Mouse (Mus musculus): ENCODE data around the gene Taco1. TPM values are rescaled to one million over a fixed set of nuclear protein-coding genes. Genes with fewer than 3 reads are reported as not detected.
A peak's percentile ranks its signal among the peaks of the same experiment; 100 is the strongest.

Taco1 gene
- polyA plus RNA-seq, 1 experiment from 2014 or later: 10.4 TPM

DNA sequence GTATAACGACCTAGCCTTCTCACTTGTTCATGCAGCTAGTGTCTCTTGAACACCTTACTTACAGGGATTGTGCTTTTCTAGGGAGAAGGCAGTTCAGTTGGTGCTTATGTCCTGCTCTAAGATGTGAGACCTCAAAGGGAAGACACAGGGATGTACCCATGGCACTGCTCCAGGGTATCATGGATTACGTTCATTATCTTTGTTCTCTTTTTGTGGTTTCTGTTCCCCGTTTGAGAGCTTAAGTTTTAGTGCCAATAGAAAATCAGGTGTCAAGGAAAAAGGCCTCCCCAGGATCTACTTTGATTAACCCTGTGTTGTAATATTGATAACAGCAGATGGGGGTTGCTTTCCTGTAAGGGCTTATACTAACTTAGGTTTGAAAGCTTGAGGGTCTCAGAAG, 7.9 kb downstream of the Taco1 start:
- Histone ChIP-seq H3K4me1 (replicated peaks) (no peaks in the 10 kb centered on the region), H3K27me3 (ENCODE audit: insufficient read depth, poor library complexity, severe bottlenecking) (no peaks in the 10 kb centered on the region)
- 91% methylated on average over 3 of the region's 3 CpGs for WGBS

DNA sequence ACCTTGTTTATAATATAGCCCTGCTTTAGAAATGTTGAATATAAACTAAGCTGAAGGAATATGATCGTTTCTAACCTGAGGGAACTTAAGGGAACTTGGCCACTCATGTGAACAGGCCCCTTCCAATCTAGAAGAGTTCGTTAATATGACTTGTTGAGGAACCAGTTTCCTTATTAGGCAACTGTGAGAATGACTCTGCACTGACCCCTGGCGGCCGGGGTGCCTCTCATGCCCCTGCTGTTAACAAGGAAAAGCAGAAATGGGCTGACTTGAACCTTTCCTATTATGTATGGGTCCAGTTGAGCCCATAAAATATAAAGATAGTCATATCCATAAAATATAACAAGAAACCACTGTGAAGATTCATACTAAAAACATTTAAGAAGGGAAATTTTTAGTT, 10.5 kb downstream of the Taco1 start:
- no peaks in the 10 kb centered on the region for H3K4me1 ChIP-seq (replicated peaks)
- no peaks in the 10 kb centered on the region for H3K9me3 ChIP-seq
- 8% methylated on average over 4 of the region's 4 CpGs for WGBS
- peak; percentile 76 for DNase-seq (ENCODE audit: low spot score)
- peaks cover 21% of the 10 kb centered on the region for H3K36me3 ChIP-seq
- no peak overlapping the region for H3K4me3 ChIP-seq
- H3K27me3 ChIP-seq (ENCODE audit: insufficient read depth, poor library complexity, severe bottlenecking): no peaks in the 10 kb centered on the region
- H3K27ac ChIP-seq: no peak overlapping the region

More for the DNA sequence above, 7.9 kb downstream of the Taco1 start:
- Histone ChIP-seq H3K36me3 (peaks cover 27% of the 10 kb centered on the region), H3K27ac (no peak overlapping the region), H3K9me3 (no peaks in the 10 kb centered on the region), H3K4me3 (no peak overlapping the region)
- no peak for DNase-seq (ENCODE audit: low spot score)

GRCm38 (mm10) chr11:106083708-106084701, 18.1 kb downstream of the Taco1 start, which contains the start of gene Map3k3:
TSS of gene Map3k3 (plus strand) at chr11:106084613.
- under 1% methylated on average over 69 of the region's 69 CpGs for WGBS
- Histone ChIP-seq H3K27ac (peak within 1 kb of the TSS; percentile 97), H3K4me1 (replicated peaks) (peaks cover 27% of the 10 kb centered on the region), H3K4me3 (peak within 1 kb of the TSS; percentile 88), H3K36me3 (no peaks in the 10 kb centered on the region), H3K9me3 (no peaks in the 10 kb centered on the region), H3K27me3 (ENCODE audit: insufficient read depth, poor library complexity, severe bottlenecking) (no peaks in the 10 kb centered on the region)
- peak; percentile 99 for DNase-seq (ENCODE audit: low spot score)

- H3K27me3 ChIP-seq (ENCODE audit: insufficient read depth, poor library complexity, severe bottlenecking): no peaks in the 10 kb centered on the region
- H3K27ac ChIP-seq: peak overlapping the region; percentile 97
- WGBS: under 1% methylated on average over 58 of the region's 61 CpGs
- H3K9me3 ChIP-seq: no peaks in the 10 kb centered on the region
- peaks cover 27% of the 10 kb centered on the region for H3K4me1 ChIP-seq (replicated peaks)
- peak overlapping the region; percentile 88 for H3K4me3 ChIP-seq
- DNase-seq (ENCODE audit: low spot score): peak; percentile 84
- no peaks in the 10 kb centered on the region for H3K36me3 ChIP-seq
These were observed 19.2 kb downstream of the Taco1 start for GRCm38 (mm10) chr11:106084911-106085561.

DNA sequence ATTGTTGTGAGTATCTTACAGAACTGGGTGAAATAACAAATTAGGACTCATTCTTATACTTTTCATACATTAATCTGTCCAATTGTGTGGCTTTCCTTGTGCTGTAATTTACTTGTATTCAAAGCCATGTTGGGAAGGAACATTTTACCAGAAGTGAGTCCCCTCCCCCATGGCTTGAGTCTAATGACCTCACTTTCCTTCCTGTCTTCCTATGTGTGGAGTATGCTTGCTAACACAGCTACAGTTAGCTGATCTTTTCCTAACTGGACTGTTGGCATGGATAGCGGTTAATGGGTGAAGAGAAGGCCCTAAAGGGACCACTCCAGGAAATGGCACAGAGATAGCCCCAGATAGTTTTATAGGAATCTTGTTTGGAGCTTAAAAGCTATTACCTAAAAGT, 32.4 kb downstream of the Taco1 start:
- H3K27ac ChIP-seq: no peak overlapping the region
- no peak overlapping the region for H3K4me3 ChIP-seq
- DNase-seq (ENCODE audit: low spot score): no peak
- no peaks in the 10 kb centered on the region for H3K27me3 ChIP-seq (ENCODE audit: insufficient read depth, poor library complexity, severe bottlenecking)
- no peaks in the 10 kb centered on the region for H3K4me1 ChIP-seq (replicated peaks)
- 92% methylated on average over 1 of the region's 1 CpGs for WGBS
- H3K36me3 ChIP-seq: peaks cover 43% of the 10 kb centered on the region
- H3K9me3 ChIP-seq: no peaks in the 10 kb centered on the region

GRCm38 (mm10) chr11:106102866-106103265, 37.0 kb downstream of the Taco1 start:
- H3K36me3 ChIP-seq: peaks cover 38% of the 10 kb centered on the region
- H3K27me3 ChIP-seq (ENCODE audit: insufficient read depth, poor library complexity, severe bottlenecking): no peaks in the 10 kb centered on the region
- no peaks in the 10 kb centered on the region for H3K4me1 ChIP-seq (replicated peaks)
- no peak for DNase-seq (ENCODE audit: low spot score)
- H3K4me3 ChIP-seq: no peak overlapping the region
- no peak overlapping the region for H3K27ac ChIP-seq
- 96% methylated on average over 3 of the region's 3 CpGs for WGBS
- no peaks in the 10 kb centered on the region for H3K9me3 ChIP-seq

DNA sequence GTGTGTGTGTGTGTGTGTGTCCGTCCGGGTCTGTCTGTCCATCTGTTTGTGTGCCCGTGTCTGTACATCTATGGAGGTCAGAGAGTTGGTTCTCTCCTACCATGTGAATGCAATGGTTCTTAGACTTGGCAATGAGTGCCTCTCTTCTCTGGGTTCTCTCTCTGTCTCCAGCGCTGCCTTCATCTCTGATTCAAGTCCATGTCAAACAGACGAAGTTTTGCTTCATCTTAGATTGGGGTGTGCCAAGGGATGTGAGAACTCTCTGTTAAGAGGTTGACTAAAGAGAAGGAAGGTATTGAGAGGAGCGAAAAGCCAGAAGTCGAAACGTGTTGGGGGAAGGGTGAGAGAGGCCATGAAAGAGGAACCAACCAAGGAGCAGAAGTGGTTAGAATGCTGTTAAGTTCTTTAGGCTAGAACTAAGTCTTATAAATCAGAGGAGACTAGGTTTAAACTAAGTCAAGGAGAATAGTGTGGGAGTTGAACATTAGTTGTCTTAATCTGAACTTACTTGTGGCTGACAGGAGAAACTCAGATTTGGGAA, 40.3 kb downstream of the Taco1 start:
- 84% methylated on average over 8 of the region's 8 CpGs for WGBS
- peaks cover 20% of the 10 kb centered on the region for H3K36me3 ChIP-seq

DNA sequence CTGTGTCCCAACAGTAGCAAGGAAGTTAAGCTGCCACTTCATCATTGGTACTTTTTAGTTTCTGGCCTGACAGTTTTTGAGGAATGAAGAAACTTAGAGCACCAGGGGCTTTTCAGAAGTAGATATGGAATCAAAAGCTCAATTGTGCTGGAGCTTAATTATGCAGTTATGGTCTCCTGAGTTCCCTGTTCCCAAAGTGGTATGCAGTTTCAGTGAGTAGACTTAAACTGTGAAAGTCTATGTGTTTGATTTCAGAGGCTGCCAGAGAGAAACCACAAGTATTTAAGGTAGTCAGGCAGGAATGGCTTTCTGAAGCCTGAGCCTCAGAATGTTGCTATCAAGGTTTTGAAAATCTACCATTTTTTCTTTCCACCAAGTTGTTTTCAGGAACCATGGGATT, 45.8 kb downstream of the Taco1 start:
- Histone ChIP-seq H3K36me3 (peaks cover 54% of the 10 kb centered on the region), H3K9me3 (no peaks in the 10 kb centered on the region)
- DNase-seq (ENCODE audit: low spot score): no peak

More for the DNA sequence above, 40.3 kb downstream of the Taco1 start:
- Histone ChIP-seq H3K4me1 (replicated peaks) (no peaks in the 10 kb centered on the region), H3K27ac (no peak overlapping the region), H3K4me3 (no peak overlapping the region), H3K27me3 (ENCODE audit: insufficient read depth, poor library complexity, severe bottlenecking) (no peaks in the 10 kb centered on the region), H3K9me3 (no peaks in the 10 kb centered on the region)
- no peak for DNase-seq (ENCODE audit: low spot score)

GRCm38 (mm10) chr11:106122221-106122620, 56.4 kb downstream of the Taco1 start:
- Histone ChIP-seq H3K36me3 (peaks cover 92% of the 10 kb centered on the region), H3K9me3 (no peaks in the 10 kb centered on the region), H3K4me3 (no peak overlapping the region), H3K4me1 (replicated peaks) (no peaks in the 10 kb centered on the region), H3K27ac (no peak overlapping the region), H3K27me3 (ENCODE audit: insufficient read depth, poor library complexity, severe bottlenecking) (no peaks in the 10 kb centered on the region)
- no peak for DNase-seq (ENCODE audit: low spot score)
- WGBS: 92% methylated on average over 5 of the region's 5 CpGs

More for the DNA sequence above, 45.8 kb downstream of the Taco1 start:
- no peaks in the 10 kb centered on the region for H3K27me3 ChIP-seq (ENCODE audit: insufficient read depth, poor library complexity, severe bottlenecking)
- no peak overlapping the region for H3K27ac ChIP-seq
- no peaks in the 10 kb centered on the region for H3K4me1 ChIP-seq (replicated peaks)
- H3K4me3 ChIP-seq: no peak overlapping the region

GRCm38 (mm10) chr11:106122736-106123135, 56.9 kb downstream of the Taco1 start:
- 87% methylated on average over 3 of the region's 3 CpGs for WGBS
- H3K4me3 ChIP-seq: no peak overlapping the region
- H3K4me1 ChIP-seq (replicated peaks): no peaks in the 10 kb centered on the region
- H3K27ac ChIP-seq: no peak overlapping the region
- H3K27me3 ChIP-seq (ENCODE audit: insufficient read depth, poor library complexity, severe bottlenecking): no peaks in the 10 kb centered on the region
- H3K36me3 ChIP-seq: peaks cover 88% of the 10 kb centered on the region
- no peaks in the 10 kb centered on the region for H3K9me3 ChIP-seq
- no peak for DNase-seq (ENCODE audit: low spot score)
